Mouse (Mus musculus): ENCODE measurements around the gene Has3. TPM values are rescaled to one million over a fixed set of nuclear protein-coding genes. Genes with fewer than 3 reads are reported as not detected.

Has3 gene
- polyA plus RNA-seq, 1 experiment: 0.16 TPM

GRCm38 (mm10) chr8:106862845-106863244, 7.2 kb upstream of the Has3 start:
- Histone ChIP-seq H3K36me3 (ENCODE audit: control insufficient read depth, insufficient read depth) (no peaks in the 10 kb centered on the region), H3K79me3 (ENCODE audit: low read depth) (no peaks in the 10 kb centered on the region), H3K4me3 (ENCODE audit: insufficient read depth, poor library complexity, severe bottlenecking) (no peak overlapping the region), H3K27me3 (ENCODE audit: control insufficient read depth, insufficient read depth, insufficient read length) (no peaks in the 10 kb centered on the region), H3ac (ENCODE audit: control insufficient read depth, insufficient read length, low read depth) (no peak overlapping the region), H3K79me2 (ENCODE audit: control insufficient read depth, insufficient read depth) (no peaks in the 10 kb centered on the region)
- TF ChIP-seq USF1 (IDR thresholded peaks at IDR 0.05; ENCODE audit: low read depth) (no peak), MYOD1 (IDR thresholded peaks at IDR 0.05; ENCODE audit: control insufficient read depth, insufficient read length, low read depth) (no peak), CEBPB (IDR thresholded peaks at IDR 0.05; ENCODE audit: low read depth) (no peak), CTCF (IDR thresholded peaks at IDR 0.05; ENCODE audit: control insufficient read depth, insufficient read depth, insufficient read length) (no peak), FOSL1 (IDR thresholded peaks at IDR 0.05; ENCODE audit: insufficient read depth, low read length, poor library complexity, severe bottlenecking) (no peak), MAX (IDR thresholded peaks at IDR 0.05) (no peak), MYOG (IDR thresholded peaks at IDR 0.05; ENCODE audit: control insufficient read depth, extremely low read depth, insufficient read length) (no peak)

GRCm38 (mm10) chr8:106865354-106865753, 4.7 kb upstream of the Has3 start:
- Histone ChIP-seq H3ac (ENCODE audit: control insufficient read depth, insufficient read length, low read depth) (no peak overlapping the region), H3K79me2 (ENCODE audit: control insufficient read depth, insufficient read depth) (no peaks in the 10 kb centered on the region), H3K36me3 (ENCODE audit: control insufficient read depth, insufficient read depth) (no peaks in the 10 kb centered on the region), H3K4me3 (ENCODE audit: insufficient read depth, poor library complexity, severe bottlenecking) (no peak overlapping the region), H3K79me3 (ENCODE audit: low read depth) (no peaks in the 10 kb centered on the region), H3K27me3 (ENCODE audit: control insufficient read depth, insufficient read depth, insufficient read length) (no peaks in the 10 kb centered on the region)
- TF ChIP-seq USF1 (IDR thresholded peaks at IDR 0.05; ENCODE audit: low read depth): no peak
- TF ChIP-seq MYOG (IDR thresholded peaks at IDR 0.05; ENCODE audit: control insufficient read depth, extremely low read depth, insufficient read length): no peak
- no peak for TF ChIP-seq MYOD1 (IDR thresholded peaks at IDR 0.05; ENCODE audit: control insufficient read depth, insufficient read length, low read depth)
- no peak for TF ChIP-seq CTCF (IDR thresholded peaks at IDR 0.05; ENCODE audit: control insufficient read depth, insufficient read depth, insufficient read length)
- TF ChIP-seq FOSL1 (IDR thresholded peaks at IDR 0.05; ENCODE audit: insufficient read depth, low read length, poor library complexity, severe bottlenecking): no peak
- no peak for TF ChIP-seq CEBPB (IDR thresholded peaks at IDR 0.05; ENCODE audit: low read depth)
- TF ChIP-seq MAX (IDR thresholded peaks at IDR 0.05): no peak

GRCm38 (mm10) chr8:106870537-106871327, 690 bp downstream of the Has3 start:
- no peak for TF ChIP-seq USF1 (IDR thresholded peaks at IDR 0.05; ENCODE audit: low read depth)
- Histone ChIP-seq H3K27me3 (ENCODE audit: control insufficient read depth, insufficient read depth, insufficient read length) (peaks cover 10% of the 10 kb centered on the region), H3K79me2 (ENCODE audit: control insufficient read depth, insufficient read depth) (no peaks in the 10 kb centered on the region), H3K4me3 (ENCODE audit: insufficient read depth, poor library complexity, severe bottlenecking) (no peak overlapping the region), H3ac (ENCODE audit: control insufficient read depth, insufficient read length, low read depth) (peak overlapping the region; percentile 31), H3K36me3 (ENCODE audit: control insufficient read depth, insufficient read depth) (no peaks in the 10 kb centered on the region), H3K79me3 (ENCODE audit: low read depth) (no peaks in the 10 kb centered on the region)

GRCm38 (mm10) chr8:106871328-106871926, 1.4 kb downstream of the Has3 start:
- peak overlapping the region; percentile 8 for H3ac ChIP-seq (ENCODE audit: control insufficient read depth, insufficient read length, low read depth)
- no peak overlapping the region for H3K4me3 ChIP-seq (ENCODE audit: insufficient read depth, poor library complexity, severe bottlenecking)
- peaks cover 10% of the 10 kb centered on the region for H3K27me3 ChIP-seq (ENCODE audit: control insufficient read depth, insufficient read depth, insufficient read length)
- H3K79me2 ChIP-seq (ENCODE audit: control insufficient read depth, insufficient read depth): no peaks in the 10 kb centered on the region
- H3K36me3 ChIP-seq (ENCODE audit: control insufficient read depth, insufficient read depth): no peaks in the 10 kb centered on the region
- TF ChIP-seq CTCF (IDR thresholded peaks at IDR 0.05; ENCODE audit: control insufficient read depth, insufficient read depth, insufficient read length) (no peak), MYOD1 (IDR thresholded peaks at IDR 0.05; ENCODE audit: control insufficient read depth, insufficient read length, low read depth) (no peak), FOSL1 (IDR thresholded peaks at IDR 0.05; ENCODE audit: insufficient read depth, low read length, poor library complexity, severe bottlenecking) (no peak), CEBPB (IDR thresholded peaks at IDR 0.05; ENCODE audit: low read depth) (no peak), USF1 (IDR thresholded peaks at IDR 0.05; ENCODE audit: low read depth) (no peak), MAX (IDR thresholded peaks at IDR 0.05) (no peak), MYOG (IDR thresholded peaks at IDR 0.05; ENCODE audit: control insufficient read depth, extremely low read depth, insufficient read length) (no peak)
- no peaks in the 10 kb centered on the region for H3K79me3 ChIP-seq (ENCODE audit: low read depth)

- Histone ChIP-seq H3K79me2 (ENCODE audit: control insufficient read depth, insufficient read depth) (no peaks in the 10 kb centered on the region), H3K36me3 (ENCODE audit: control insufficient read depth, insufficient read depth) (no peaks in the 10 kb centered on the region), H3K4me3 (ENCODE audit: insufficient read depth, poor library complexity, severe bottlenecking) (no peak overlapping the region), H3ac (ENCODE audit: control insufficient read depth, insufficient read length, low read depth) (peak overlapping the region; percentile 48), H3K27me3 (ENCODE audit: control insufficient read depth, insufficient read depth, insufficient read length) (peaks cover 10% of the 10 kb centered on the region), H3K79me3 (ENCODE audit: low read depth) (no peaks in the 10 kb centered on the region)
- no peak for TF ChIP-seq MAX (IDR thresholded peaks at IDR 0.05)
- no peak for TF ChIP-seq CTCF (IDR thresholded peaks at IDR 0.05; ENCODE audit: control insufficient read depth, insufficient read depth, insufficient read length)
- no peak for TF ChIP-seq FOSL1 (IDR thresholded peaks at IDR 0.05; ENCODE audit: insufficient read depth, low read length, poor library complexity, severe bottlenecking)
- no peak for TF ChIP-seq CEBPB (IDR thresholded peaks at IDR 0.05; ENCODE audit: low read depth)
- no peak for TF ChIP-seq MYOD1 (IDR thresholded peaks at IDR 0.05; ENCODE audit: control insufficient read depth, insufficient read length, low read depth)
- TF ChIP-seq MYOG (IDR thresholded peaks at IDR 0.05; ENCODE audit: control insufficient read depth, extremely low read depth, insufficient read length): no peak
- no peak for TF ChIP-seq USF1 (IDR thresholded peaks at IDR 0.05; ENCODE audit: low read depth)
These were observed 1.9 kb downstream of the Has3 start for GRCm38 (mm10) chr8:106871931-106872371.

Data from C2C12 (cell line).